Mouse (Mus musculus) spleen, postnatal 4 days (tissue): ENCODE results near the gene Tbx1.

Source experiments
- DNase-seq, 2 experiments: peaks; one replicate each; pipeline ENCODE4 v3.0.0; 2022; ENCODE audit warnings: low spot score in 2 of 2

The Tbx1 gene

DNA sequence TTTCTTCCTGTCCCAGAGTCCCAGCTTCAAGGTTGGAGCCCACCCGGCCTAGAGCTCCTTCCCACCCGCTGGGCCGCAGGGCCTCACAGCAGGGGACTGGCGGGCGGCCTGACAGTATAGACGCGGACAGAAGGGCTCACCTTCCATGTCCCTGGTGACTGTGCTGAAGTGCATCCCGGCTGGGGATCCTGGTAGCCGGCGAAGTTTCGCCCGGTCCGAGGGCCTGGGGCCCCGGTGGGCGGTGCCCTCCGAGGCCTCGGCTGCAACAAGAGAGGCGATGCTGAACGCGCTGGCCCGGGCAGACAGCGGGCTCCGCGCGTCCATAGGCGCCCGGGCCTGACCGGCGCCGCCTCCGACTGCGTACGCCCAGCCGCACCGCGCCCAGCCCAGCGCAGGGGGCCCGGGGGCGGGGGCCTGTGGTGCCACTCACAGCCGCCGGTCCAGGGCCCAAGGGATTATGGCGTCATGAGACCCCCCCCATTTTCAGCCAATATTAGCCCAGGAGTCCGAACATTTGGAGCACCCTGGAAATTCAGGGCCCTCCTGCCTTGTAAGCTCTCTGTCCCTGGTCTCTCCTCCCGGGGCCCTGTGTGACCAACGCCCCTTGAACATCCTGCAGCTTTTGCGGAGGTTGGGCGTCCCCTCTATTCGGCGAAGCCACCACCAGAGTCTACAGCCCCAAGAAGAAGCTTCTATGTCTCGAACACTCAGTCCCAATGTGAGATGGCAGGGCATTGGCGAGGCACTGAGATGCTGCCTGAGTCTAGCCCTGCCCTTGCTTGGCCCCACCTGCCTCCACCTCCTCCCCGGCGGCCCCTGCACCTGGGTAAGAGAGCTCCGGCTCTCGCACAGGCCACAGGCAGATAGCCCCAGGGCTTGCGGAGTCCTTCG, 2.4 kb downstream of the Tbx1 start:
- DNase-seq = no peak

DNA sequence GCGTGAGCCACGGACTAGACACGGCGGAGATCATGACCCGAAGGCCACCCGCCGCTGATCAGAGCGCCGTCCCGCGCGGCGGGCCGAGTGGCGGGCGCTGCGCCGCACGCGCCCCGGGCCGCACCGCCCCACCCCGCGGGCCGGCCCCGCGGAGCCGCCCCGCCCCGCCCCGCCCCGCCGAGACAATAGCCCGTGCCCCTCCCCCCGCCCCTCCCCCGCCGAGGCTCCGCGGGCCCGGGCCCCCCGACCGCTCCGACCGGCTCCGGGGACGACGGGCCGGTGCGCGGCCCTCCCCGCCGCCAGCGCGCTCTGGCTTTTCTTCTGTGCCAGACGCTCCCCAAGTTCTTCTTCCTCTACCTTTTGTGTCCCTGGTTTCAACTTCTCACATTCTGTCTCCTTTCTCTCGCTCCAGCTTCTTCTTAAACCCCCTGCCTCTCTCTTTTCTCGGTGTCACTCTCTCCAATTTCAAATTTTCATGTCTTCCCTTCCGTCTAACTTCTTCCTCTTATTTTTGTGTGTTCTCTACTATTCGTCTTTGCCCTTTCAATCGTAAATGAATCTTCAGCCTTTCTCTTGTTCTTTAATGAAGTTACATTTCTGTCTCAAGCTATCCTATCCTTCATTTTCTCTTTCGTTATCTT, 3.4 kb downstream of the Tbx1 start:
- DNase-seq = no peak

DNA sequence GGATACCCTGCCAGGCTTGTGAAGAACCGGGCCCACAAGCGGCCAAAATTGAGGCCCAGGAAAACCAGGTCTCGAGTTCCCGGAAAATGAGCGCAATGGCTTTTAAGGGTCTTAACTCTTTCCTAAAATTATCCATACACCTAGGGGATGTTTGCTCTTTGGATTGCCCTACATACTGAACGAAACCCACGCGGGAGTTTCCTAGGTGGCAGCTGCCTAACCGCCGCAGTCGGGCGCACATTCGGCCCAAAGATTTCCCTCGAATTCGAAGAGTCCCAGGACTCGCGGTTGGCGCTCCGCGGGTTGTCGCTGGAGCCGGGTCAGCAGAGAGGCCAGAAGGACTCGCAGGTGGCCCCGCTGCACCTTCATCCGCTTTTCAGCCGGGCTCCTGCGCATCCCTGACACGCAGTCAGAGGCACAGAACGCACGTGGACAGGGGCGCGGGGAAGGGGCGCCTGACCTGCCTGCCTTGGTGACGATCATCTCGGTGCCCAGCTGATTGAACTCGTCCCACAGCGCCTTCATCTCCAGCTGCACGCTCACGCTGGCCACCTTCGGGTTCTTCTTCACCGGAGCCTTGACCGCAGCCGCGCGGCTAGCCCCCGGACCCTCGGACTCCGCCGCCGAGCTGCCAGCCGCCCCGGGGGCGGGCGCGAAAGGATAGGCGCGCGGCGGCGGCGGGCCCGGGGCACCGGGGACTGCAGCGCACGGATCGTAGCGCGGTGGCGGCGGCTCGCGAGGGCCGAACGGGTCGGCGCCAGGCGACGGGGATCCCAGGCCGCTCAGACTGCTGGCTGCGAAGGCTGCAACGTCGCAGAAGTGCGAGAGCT, 4.2 kb downstream of the Tbx1 start:
- no peak for DNase-seq

DNA sequence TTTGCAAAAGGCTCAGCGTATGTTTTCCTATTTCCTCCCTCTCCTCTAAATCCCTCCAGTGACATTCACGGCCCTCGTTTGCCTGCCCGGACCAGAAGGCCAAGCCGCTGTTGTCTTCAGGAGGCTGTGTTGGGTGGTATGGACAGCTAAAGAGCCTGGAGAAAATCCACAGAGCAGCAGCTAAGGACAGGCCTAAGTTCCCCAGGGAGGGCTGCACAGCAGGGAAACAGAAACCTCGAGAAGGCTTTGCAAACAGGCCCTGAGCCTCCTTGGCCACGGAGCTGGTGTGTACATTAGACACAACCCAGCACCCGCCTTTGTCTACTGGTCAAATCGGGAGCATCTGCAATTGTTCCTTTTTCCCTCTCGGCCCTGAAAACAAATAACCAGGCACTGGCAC, 4.8 kb downstream of the Tbx1 start:
- no peak for DNase-seq

DNA sequence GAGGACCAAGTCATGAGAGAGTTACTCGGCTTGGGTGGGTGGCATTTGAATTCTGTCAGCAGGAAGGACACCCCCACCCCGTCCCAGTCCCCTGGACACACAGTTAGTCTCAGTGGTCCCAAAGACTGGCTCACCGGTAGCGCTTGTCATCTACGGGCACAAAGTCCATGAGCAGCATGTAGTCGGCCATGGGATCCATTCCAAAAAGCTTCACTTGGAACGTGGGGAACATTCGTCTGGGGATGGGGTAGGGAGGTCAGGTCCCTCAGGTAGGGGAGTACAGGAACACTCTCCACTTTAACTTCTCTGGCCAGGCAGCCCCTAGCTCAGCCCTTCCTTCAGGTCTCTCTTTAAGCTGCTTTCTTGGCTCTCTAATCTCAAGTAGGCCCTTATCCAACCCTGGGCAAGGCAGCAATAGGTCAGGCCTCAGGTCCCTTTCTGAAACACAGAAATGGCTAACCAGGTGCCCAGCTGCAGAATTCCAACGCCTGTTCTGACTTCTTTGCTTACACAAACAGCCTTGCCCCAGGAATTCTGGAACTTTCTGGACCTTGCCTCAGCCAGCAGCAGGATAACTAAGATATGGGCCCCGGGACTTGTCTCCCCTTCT, 5.5 kb downstream of the Tbx1 start:
- DNase-seq = no peak

DNA sequence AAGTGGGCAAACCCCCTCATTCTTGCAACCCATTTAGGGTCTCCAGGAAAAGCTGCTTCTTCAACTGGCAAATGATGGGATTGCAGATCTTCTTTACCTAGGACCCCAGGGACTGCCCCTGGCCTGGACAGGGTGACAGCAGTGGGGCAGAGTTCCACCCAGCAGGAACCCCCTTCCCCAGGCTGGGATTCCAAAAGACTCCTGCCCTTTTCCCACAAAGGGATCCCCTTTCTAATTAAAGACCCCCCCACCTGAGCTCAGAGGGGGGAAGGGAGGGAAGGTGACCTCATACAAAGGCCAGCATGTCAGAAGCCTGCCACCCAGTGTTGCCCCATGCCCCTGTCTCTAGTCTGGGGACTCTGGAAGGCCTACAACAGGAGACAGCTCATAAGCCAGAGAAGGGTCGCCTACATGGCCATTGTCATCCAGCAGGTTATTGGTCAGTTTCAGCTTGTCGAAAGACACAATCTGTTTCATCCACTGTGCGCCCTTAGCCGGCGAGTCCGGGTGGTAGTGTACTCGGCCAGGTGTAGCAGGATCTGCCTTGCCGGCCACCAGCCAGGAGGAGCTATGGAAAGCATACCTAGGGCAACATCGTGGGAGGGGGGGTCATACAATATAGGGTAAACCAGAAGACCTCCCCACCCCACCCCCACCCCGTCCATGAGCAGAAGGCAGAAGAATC, 6.7 kb downstream of the Tbx1 start:
- DNase-seq = no peak

DNA sequence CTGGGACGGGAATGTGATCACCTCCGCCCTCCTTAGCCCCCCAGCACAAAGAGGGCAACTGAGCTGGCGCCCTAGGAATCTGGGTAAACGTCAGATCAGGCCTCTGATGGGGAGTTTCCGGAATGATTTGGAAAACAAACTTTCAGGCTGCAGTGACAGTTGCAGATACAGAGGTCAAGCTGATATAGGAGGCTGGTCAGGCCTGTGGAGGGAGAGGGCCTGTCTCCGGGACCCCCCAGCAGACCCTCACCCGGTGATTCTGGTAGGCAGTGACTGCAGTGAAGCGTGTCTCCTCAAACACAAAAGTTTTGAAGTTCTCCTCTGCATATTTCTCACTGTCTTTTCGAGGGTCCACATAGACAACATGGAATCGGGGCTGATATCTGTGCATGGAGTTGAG, 7.3 kb downstream of the Tbx1 start:
- no peak for DNase-seq

DNA sequence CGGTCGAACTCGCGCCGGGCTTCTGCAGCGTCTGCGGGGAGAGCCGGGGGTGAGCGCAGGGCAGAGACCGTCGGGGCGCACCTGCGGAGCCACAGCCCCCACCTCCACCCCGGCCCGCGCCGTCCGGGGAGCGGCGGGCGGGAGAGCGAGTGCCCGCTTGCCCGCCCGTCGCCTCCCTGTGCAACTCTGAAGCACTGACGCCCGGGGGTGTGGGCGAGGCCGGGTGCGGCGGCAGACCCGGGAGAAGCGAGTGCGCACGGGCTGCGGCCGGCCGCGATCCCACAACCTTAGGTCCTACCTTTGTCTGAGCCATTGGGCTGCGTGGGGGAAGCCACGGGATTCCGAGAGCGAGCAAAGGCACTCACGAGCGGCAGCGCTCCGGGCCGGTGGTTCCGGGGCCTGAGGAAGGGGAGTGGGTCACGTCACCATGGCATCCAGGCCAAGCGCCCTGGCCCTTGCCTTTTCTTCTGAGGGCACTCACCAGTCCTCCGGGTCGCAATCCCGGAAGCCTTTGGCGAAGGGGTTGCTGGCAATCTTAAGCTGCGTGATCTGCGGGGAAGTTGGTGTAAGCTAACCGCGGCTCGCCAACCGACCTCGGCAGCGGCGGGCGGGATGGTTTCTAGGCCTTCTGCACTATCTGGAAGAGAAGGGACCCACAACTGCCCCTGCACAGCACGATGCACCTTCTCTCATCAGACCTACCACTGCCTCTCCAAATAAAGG, 7.9 kb downstream of the Tbx1 start:
- no peak for DNase-seq

DNA sequence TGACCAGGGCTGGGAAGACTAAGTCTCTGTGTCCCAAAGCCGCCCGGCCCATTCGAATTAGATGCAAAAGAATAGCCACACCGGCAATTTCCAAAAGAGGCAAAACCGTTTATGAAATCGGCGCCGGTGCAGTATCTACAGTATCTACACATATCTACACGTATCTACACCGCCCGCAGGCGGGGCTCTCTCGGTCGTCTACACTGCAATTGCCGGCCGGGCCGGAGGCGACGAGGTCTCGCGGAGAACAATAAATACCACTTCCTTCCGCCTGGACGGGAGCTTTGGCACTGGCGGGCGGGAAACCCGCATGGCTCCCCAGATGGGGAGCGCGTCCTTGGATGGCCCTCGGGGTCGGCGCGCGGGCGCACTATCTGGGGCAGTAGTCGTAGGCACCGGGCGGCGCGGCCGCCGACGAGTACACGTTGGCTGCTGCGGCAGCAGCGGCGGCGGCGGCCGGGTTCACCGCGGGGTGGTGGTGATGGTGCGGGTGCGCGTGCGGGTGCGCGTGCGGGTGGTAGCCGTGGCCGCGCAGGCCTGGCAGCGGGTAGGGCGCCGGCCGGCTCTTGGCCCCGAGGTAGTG, 8.8 kb downstream of the Tbx1 start:
- no peak for DNase-seq

DNA sequence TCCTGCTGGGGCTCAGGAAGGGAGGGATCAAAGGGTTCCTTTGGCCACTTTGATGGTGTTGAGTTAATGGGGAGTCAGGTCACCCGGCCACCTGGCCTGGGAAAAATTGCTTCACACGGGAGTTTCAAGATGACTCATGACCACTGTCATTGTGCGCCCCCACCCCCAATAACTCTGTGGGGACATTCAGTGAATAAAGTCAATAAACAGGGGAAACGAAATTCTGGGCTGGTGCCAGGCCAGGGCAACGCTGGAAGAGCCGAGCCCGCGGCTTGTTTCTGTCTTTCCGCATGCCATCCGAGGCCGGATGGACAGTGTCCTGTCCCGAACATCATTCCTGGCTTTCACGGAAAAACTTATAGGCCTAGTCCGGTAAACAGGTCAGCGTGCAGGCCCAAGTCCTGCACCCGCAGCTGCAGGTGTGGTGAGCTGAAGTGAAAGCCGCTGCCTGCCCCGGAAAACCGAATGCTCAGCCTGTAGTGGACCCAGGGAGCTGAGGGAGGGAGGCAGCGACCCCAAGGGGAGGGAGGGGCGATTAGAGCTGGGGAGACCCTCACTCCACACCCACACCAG, 9.3 kb downstream of the Tbx1 start:
- no peak for DNase-seq

DNA sequence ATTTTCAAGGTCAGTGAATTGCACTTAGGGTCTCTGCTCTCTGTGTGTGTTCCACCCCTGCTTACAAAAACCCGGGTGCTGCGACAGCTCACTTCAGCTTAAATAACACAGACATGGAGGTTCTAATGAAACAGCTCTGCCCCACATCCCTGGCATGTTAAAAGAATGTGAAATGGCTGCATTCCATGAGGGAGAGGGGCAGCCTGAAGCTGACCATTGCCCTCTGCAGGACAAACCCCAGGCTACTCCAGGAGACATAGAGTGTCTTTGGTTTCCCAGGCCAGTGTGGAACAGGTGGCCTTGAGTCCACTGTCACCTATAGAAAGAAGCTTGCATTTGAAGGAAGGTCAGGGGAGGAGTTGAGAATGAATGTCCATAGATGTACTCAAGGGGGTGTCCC, 10.1 kb downstream of the Tbx1 start:
- DNase-seq = no peak

DNA sequence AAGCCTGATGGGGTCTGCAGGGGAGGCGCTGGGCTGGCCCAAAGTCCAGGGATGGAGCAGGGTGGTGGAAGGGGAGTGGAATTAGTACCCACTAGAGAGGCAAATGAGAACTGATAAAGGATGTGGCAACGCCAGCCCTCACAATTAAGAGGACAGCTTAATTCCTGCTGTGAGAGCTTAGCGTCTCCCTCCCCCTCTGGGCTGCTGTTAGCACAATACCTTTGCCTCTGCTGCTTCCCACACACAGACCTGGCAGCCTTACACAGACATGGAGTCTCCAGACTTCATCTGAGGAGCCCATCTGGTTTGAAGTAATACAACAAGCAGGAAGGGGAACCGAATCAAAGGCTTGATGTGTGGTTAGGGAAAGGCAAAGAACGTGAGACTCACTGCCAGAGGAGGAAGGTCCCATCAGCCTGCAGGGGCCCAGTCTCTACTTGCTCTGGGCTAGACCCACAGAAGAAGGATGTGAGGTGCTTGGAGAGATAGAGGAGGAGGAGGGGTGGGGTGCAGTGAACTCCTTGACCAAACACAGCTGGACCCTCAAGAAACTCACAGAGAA, 12.8 kb downstream of the Tbx1 start:
- no peak for DNase-seq

DNA sequence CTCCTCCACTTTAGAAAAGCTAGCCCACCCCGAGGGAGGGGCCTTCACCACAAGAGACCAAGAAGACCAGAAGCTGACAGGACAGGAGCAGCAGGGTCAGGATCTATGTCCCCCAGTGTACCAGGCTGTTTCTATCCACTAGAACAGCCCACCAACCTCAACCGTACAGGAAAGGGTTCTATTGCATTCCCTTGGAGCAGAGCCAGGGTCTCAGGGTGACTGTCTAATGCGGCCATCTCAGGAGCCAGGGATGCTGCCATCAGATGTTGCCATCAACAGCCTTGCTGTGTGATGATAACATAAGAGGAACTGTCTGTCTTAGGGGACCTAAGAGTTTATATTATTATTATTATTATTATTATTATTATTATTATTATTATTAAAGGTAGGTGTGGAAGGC, 13.4 kb downstream of the Tbx1 start:
- DNase-seq = no peak

DNA sequence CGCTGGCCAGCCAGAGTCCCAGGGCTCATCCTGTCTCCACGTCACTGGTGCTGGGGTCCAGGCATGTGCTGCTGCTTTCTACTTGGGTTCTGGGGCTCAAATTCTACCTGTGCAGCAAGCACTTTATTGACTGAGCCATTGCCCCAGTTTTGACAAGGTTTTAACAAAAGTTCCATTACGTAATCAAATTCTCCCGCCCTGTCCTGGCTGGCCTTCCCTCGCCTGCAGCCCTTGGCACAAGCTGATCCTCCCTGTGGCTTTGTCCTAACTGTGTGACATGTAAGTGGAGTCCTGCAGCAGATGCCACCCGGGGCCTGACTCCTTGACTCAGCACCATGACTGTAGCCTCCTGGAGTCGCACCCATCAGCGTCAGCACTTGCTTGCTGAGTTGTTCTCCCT, 16.3 kb downstream of the Tbx1 start:
- DNase-seq = no peak

DNA sequence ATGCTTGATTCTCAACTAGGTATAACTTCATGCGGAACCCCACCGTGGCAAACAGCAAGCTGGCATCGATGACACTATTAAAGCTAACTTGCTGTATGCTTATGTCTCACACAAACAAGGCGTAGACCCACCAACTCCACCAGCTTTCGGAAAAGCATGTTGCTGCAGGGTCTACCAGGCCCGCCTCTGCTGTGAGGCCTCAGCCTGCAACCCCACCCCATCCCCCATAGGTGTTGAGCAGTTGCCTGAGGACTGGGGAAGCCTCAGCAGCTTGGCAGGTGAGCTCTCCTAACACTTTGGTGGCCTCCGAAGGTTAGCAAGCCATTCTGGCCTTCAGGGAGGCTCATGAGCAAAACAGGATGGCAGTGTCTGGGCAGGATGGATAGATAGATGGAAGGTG, 21.9 kb downstream of the Tbx1 start:
- DNase-seq = no peak

DNA sequence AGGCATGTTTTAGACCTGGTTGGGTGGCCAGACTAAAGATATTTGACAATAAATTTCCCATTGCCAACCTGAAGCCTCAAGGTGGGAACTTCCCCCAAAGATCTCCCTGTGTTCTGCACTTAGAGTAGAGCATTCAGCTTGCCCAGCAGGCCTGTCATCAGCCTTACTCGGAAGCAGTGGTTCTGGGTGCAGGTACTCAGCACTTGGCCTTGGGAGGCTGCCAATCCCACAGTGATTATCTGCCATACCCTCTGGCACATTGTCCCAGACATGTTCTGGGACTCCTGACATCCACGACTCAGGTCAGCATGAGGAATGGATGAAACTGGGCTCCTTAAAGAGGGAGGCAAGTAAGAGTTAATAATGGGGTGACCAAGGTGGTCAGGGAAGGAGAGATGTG, 26.0 kb downstream of the Tbx1 start:
- DNase-seq = no peak

DNA sequence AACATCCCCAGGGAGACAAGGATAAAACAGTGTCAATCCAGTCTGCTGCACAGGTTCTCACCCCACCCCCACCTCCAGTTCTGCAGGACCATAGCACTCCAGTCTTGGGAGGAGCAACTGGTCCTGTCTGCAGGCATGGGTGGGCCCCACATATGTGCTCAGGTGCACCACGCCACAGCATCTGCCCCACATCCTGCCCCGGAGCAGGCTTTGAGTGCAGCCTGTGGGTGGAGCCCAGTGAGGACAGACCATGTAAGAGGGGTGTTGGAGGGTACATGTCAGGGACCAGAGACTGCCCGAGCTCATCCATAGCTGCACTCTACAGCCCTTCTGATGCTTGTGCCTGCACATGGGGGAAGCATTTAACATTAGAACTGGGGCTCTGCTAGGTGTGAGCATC, 34.0 kb downstream of the Tbx1 start:
- DNase-seq = no peak

DNA sequence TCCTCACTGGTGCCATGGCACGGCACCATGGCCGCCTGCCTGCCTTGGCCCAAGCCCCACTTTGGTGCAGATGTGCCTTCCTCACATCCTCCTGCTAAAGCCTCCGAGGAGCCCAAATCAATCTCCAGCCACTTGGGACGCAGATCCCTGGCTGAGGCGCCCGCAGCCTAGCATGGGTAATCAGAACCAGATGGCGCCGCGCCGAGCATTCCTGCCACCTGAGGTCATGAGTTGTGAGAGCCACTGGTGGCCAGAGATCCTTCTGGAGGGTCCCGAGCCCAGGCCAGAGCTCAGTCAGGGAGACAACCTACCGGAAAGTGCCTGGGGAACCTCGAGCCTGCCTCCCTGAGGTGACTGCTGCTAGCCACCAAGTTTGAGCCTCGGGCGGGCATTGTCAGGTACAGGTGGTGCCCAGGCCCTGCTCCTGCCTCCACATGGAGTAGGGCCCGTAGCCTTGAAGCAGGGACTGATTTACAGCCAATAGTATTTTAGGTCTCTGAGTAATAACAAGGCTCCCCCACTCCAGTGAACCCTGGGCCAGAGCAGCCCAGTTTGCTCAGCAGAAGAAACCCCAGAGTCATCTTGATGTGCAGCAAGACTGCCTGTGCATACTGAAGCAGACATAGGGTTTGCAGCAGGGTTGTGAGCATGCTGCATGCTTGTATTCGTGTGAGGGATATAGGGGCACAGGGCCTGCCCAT, 35.1 kb downstream of the Tbx1 start:
- no peak for DNase-seq

DNA sequence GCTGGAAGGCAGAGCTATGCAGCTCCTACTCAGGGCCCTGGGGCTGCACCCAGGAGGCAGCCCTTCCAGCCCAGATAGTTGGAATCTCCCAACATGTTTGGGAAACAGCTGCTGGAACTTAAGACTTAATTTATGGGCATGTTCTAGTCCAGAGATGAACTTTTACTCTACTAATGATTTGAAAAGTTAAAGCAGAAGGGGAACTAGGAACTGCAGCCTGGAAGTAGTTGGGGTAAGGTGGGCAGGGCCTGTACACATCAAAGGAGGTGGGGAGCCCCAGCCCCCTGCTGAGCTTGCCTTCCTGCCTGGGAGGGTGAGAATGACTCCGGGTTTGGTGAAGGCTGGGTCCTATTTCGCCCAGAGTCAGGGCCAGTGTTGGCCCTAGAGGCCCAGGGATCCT, 35.8 kb downstream of the Tbx1 start:
- no peak for DNase-seq
